8 mouse cellular contexts compared by ENCODE assay signal in the genomic region with DNA sequence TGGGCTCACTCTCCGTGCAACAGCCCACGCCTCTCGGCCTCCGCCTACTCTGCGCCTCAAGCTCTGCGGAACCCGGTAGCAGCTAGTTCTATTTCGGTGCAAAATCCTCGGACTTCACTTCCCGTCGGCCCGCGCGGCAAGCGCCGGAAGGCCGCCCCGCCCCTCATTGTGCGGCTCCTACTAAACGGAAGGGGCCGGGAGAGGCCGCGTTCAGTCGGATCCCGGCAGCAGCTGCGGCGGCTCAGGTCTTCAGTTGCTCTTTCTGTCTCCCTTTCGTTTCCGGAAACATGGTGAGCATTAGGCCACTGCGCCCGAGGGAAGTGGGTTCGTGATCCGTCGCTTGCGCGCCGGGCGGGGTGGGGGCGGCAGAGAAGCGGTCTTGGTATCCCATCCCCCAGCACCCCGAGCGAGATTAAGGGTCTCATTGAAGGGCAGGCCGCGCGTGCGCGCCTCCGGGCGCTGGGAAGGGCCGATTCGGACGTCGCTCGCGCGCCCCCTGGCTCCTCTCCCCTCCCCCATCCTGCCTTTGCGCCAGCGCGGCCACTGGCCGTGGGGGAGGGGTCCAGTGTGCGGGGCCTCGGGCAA. TPM values are rescaled to one million over a fixed set of nuclear protein-coding genes. Genes with fewer than 3 reads are reported as not detected.
DNase-seq lines count a peak whose midpoint lies in the region; ATAC-seq and TF ChIP-seq lines count a peak whose summit lies in the region.

A gene (plus strand): TSS at position 143 of the 585 bp plus-strand sequence.

- peak within 1 kb of the TSS; percentile 99 for H3K27ac ChIP-seq in heart, embryonic 13.5 days (replicated peaks)
- peak within 1 kb of the TSS; percentile 100 for H3K27ac ChIP-seq in liver, embryonic 12.5 days
- H3K27ac ChIP-seq in stomach, embryonic 15.5 days, result peak within 1 kb of the TSS; percentile 100

- peak within 1 kb of the TSS; percentile 99 for H3K9ac ChIP-seq in heart, embryonic 13.5 days
- peak within 1 kb of the TSS; percentile 99 for H3K9ac ChIP-seq in liver, embryonic 12.5 days
- H3K9ac ChIP-seq in stomach, embryonic 15.5 days, result peak within 1 kb of the TSS; percentile 99

- H3K4me2 ChIP-seq in heart, embryonic 13.5 days, result peak within 1 kb of the TSS; percentile 91
- peak within 1 kb of the TSS; percentile 94 for H3K4me2 ChIP-seq in liver, embryonic 12.5 days
- peak within 1 kb of the TSS; percentile 90 for H3K4me2 ChIP-seq in stomach, embryonic 15.5 days

- peak; percentile 89 for TF ChIP-seq POLR2A in brain, embryonic 14.5 days (IDR thresholded peaks at IDR 0.05; ENCODE audit: borderline replicate concordance, extremely low read depth, insufficient read depth, insufficient read length, poor library complexity, severe bottlenecking)

- peak; percentile 37 for ATAC-seq in heart, embryonic 13.5 days (ENCODE audit: extremely low read depth, insufficient number of reproducible peaks, low FRiP score, low TSS enrichment)
- ATAC-seq in liver, embryonic 12.5 days, result peak; percentile 64
- peak; percentile 68 for ATAC-seq in stomach, embryonic 15.5 days (ENCODE audit: insufficient read depth, low FRiP score, low read depth)

- H3K27me3 ChIP-seq in heart, embryonic 13.5 days (replicated peaks), result no peaks in the 10 kb centered on the region
- no peaks in the 10 kb centered on the region for H3K27me3 ChIP-seq in liver, embryonic 12.5 days (replicated peaks)
- H3K27me3 ChIP-seq in stomach, embryonic 15.5 days (replicated peaks), result no peaks in the 10 kb centered on the region

- no peak for TF ChIP-seq CTCF in brain, embryonic 14.5 days (IDR thresholded peaks at IDR 0.05; ENCODE audit: borderline replicate concordance, extremely low read depth, insufficient read depth, insufficient read length)

- peak within 1 kb of the TSS; percentile 100 for H3K4me3 ChIP-seq in heart, embryonic 13.5 days
- H3K4me3 ChIP-seq in liver, embryonic 12.5 days, result peak within 1 kb of the TSS; percentile 99
- peak within 1 kb of the TSS; percentile 98 for H3K4me3 ChIP-seq in stomach, embryonic 15.5 days (replicated peaks)

- H3K4me1 ChIP-seq in heart, embryonic 13.5 days, result peaks cover 44% of the 10 kb centered on the region
- H3K4me1 ChIP-seq in liver, embryonic 12.5 days, result peaks cover 55% of the 10 kb centered on the region
- peaks cover 36% of the 10 kb centered on the region for H3K4me1 ChIP-seq in stomach, embryonic 15.5 days

- no peaks in the 10 kb centered on the region for H3K9me3 ChIP-seq in heart, embryonic 13.5 days
- no peaks in the 10 kb centered on the region for H3K9me3 ChIP-seq in liver, embryonic 12.5 days (replicated peaks)
- H3K9me3 ChIP-seq in stomach, embryonic 15.5 days, result no peaks in the 10 kb centered on the region

- WGBS in heart, embryonic 13.5 days, result under 1% methylated on average over 61 of the region's 62 CpGs
- 1% methylated on average over 58 of the region's 62 CpGs for WGBS in liver, embryonic 12.5 days (ENCODE audit: insufficient replicate concordance)
- under 1% methylated on average over 61 of the region's 62 CpGs for WGBS in stomach, embryonic 15.5 days

- peaks cover 51% of the 10 kb centered on the region for H3K36me3 ChIP-seq in heart, embryonic 13.5 days
- H3K36me3 ChIP-seq in liver, embryonic 12.5 days, result peaks cover 46% of the 10 kb centered on the region
- peaks cover 31% of the 10 kb centered on the region for H3K36me3 ChIP-seq in stomach, embryonic 15.5 days

- DNase-seq in CD4-positive helper T cell, adult 2 months (ENCODE audit: low read depth, low spot score), result peak; percentile 98
- peak; percentile 99 for DNase-seq in brain, embryonic 14.5 days (ENCODE audit: low read depth)
- DNase-seq in fat pad, adult 2 months (ENCODE audit: extremely low read depth, low read depth, low spot score), result peak; percentile 54
- DNase-seq in kidney, postnatal 10 days, result peak; percentile 97
- peak; percentile 88 to 93 for DNase-seq in natural killer cell, adult 2 months (ENCODE audit: low spot score in 2 of 2)

RNA-seq across cellular contexts. Expression of the gene that starts here (rescaled TPM):
- polyA plus RNA-seq in brain, embryonic 14.5 days (2012; rRNA removed), result 1,637 and 1,665 TPM in 2 replicates
- polyA plus RNA-seq in heart, embryonic 13.5 days (2015; fragmentation: Nextera tagmentation; extraction: Ambion mirVana), result 1,825 and 1,925 TPM in 2 replicates
- polyA plus RNA-seq in liver, embryonic 12.5 days (2016; fragmentation: Nextera tagmentation; extraction: Ambion mirVana), result 1,523 and 1,533 TPM in 2 replicates
- polyA plus RNA-seq in stomach, embryonic 15.5 days (2015; fragmentation: Nextera tagmentation; extraction: Ambion mirVana), result 2,358 and 2,394 TPM in 2 replicates

Comparison
In these comparisons a context has a peak if more than half of its experiments do, and no peak if none do; other contexts are left out.
1. Peak in every context shown above with its lines: DNase-seq, ATAC-seq, H3K4me3 ChIP-seq and H3K27ac ChIP-seq.